Mouse (Mus musculus): ENCODE measurements around the gene Avpi1. TPM values are rescaled to one million over a fixed set of nuclear protein-coding genes. Genes with fewer than 3 reads are reported as not detected.

The Avpi1 gene
- polyA plus RNA-seq, 1 experiment = 8.4 TPM

DNA sequence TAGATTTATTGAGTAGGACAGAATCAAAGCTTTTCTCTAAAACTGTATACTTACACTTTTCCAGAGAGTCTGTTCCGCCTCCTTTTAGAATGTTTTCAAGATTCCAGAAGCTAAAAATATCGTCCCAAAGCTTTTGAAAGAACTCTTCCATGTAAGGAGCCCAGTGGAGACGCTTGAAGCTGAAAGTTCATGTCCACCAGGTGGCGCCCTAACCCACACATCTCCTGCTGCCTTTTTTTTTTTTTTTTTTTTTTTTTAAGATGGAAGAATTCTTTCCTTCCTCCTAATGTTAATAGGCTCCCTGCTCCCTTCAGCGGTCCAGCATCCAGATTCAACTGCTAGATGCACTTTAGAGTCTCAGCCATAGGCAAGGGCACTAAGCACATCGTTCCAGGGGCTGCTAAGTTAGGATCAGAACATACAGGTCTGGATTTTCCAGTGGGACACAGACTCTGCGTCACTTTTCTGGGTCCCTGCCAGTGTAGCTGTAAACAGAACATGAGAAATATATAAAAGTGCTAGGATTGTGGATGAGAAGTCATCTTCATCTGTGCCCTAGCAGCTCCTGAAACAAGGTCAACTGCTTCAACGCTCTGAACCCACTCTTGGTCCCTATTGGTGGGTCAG is 15.8 kb upstream of the Avpi1 start:
- Histone ChIP-seq H3K27ac (ENCODE audit: control insufficient read depth, insufficient read depth, low read depth, low read length) (peak overlapping the region; percentile 41; the same call in 1 of the 2 replicates), H3K4me1 (ENCODE audit: control insufficient read depth, insufficient read depth, low read length) (peaks cover 23% of the 10 kb centered on the region), H3K27me3 (ENCODE audit: control insufficient read depth, insufficient read depth, low read length) (no peaks in the 10 kb centered on the region; the same call in 1 of the 2 replicates), H3K4me3 (ENCODE audit: control insufficient read depth, low read depth, low read length) (no peak overlapping the region), H3K36me3 (ENCODE audit: control insufficient read depth, insufficient read depth, low read length) (no peaks in the 10 kb centered on the region)
- TF ChIP-seq POLR2A (IDR thresholded peaks at IDR 0.05; ENCODE audit: control insufficient read depth, low read depth, low read length) (no peak), CTCF (IDR thresholded peaks at IDR 0.05; ENCODE audit: control insufficient read depth, insufficient read depth, insufficient replicate concordance, low read depth, low read length) (peak; percentile 43; the same call in 1 of the 2 replicates)

DNA sequence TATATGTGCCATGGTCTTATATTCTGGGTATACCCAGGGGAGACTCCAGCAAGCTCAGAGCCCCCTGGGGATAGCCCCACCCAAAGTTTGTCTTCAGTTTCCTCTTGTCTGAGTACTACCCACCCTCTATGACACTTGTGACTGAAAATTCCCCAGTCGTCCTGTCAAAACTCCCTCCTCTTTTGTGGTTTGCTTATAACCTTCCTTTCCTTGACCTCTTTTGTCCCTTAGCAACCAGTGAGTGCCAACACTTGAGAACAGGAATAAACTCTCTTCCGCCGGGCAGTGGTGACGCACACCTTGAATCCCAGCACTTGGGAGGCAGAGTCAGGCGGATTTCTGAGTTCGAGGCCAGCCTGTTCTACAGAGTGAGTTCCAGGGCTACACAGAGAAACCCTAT is 15.2 kb upstream of the Avpi1 start:
- no peak for TF ChIP-seq CTCF (IDR thresholded peaks at IDR 0.05; ENCODE audit: control insufficient read depth, insufficient read depth, insufficient replicate concordance, low read depth, low read length)
- no peak for TF ChIP-seq POLR2A (IDR thresholded peaks at IDR 0.05; ENCODE audit: control insufficient read depth, low read depth, low read length)
- Histone ChIP-seq H3K36me3 (ENCODE audit: control insufficient read depth, insufficient read depth, low read length) (no peaks in the 10 kb centered on the region), H3K27me3 (ENCODE audit: control insufficient read depth, insufficient read depth, low read length) (no peaks in the 10 kb centered on the region; the same call in 1 of the 2 replicates), H3K4me1 (ENCODE audit: control insufficient read depth, insufficient read depth, low read length) (peaks cover 23% of the 10 kb centered on the region), H3K27ac (ENCODE audit: control insufficient read depth, insufficient read depth, low read depth, low read length) (no peak overlapping the region; the same call in 1 of the 2 replicates), H3K4me3 (ENCODE audit: control insufficient read depth, low read depth, low read length) (no peak overlapping the region)

DNA sequence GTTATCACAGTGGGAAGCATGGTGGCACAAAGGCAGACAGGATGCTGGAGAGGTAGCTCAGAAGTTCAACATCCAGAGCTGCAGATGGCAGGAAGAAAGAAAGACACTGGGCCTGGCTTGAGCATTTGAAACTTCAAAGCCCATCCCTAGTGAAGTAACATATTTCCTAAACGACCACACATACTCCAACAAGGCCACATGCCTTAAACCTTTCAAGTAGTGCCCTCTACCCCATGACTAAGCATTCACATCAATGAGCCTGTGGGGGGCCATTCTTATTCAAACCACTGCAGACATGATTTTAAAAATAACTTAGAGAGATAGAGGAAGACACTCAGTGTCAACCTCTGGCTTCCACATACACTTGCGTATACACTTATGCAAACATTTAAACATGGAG is 13.9 kb upstream of the Avpi1 start:
- Histone ChIP-seq H3K4me1 (ENCODE audit: control insufficient read depth, insufficient read depth, low read length) (peaks cover 12% of the 10 kb centered on the region), H3K27ac (ENCODE audit: control insufficient read depth, insufficient read depth, low read depth, low read length) (no peak overlapping the region), H3K4me3 (ENCODE audit: control insufficient read depth, low read depth, low read length) (peak overlapping the region; percentile 22; the same call in 1 of the 2 replicates), H3K27me3 (ENCODE audit: control insufficient read depth, insufficient read depth, low read length) (no peaks in the 10 kb centered on the region), H3K36me3 (ENCODE audit: control insufficient read depth, insufficient read depth, low read length) (no peaks in the 10 kb centered on the region)
- TF ChIP-seq POLR2A (IDR thresholded peaks at IDR 0.05; ENCODE audit: control insufficient read depth, low read depth, low read length) (no peak), CTCF (IDR thresholded peaks at IDR 0.05; ENCODE audit: control insufficient read depth, insufficient read depth, insufficient replicate concordance, low read depth, low read length) (no peak)

DNA sequence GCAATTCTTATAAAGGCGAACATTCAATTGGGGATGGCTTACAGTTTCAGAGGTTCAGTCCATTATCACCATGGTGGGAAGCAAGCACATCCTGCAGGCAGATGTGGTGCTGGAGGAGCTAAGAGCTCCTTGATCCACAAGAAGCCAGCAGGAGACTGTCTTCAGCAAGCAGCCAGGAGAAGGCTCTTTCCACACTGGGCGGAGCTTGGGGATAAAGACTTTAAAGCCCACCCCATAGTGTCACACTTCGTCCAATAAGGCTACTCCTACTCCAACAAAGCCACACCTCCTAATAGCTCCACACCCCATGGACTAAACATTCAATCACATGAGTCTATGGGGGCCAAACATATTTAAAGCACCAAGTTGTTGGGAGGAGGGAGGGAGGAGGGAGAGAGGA is 13.1 kb upstream of the Avpi1 start:
- H3K4me3 ChIP-seq (ENCODE audit: control insufficient read depth, low read depth, low read length) = peak overlapping the region; percentile 46
- H3K36me3 ChIP-seq (ENCODE audit: control insufficient read depth, insufficient read depth, low read length) = no peaks in the 10 kb centered on the region
- H3K4me1 ChIP-seq (ENCODE audit: control insufficient read depth, insufficient read depth, low read length) = peaks cover 6% of the 10 kb centered on the region
- H3K27me3 ChIP-seq (ENCODE audit: control insufficient read depth, insufficient read depth, low read length) = no peaks in the 10 kb centered on the region
- H3K27ac ChIP-seq (ENCODE audit: control insufficient read depth, insufficient read depth, low read depth, low read length) = no peak overlapping the region
- TF ChIP-seq CTCF (IDR thresholded peaks at IDR 0.05; ENCODE audit: control insufficient read depth, insufficient read depth, insufficient replicate concordance, low read depth, low read length) (no peak), POLR2A (IDR thresholded peaks at IDR 0.05; ENCODE audit: control insufficient read depth, low read depth, low read length) (no peak)

DNA sequence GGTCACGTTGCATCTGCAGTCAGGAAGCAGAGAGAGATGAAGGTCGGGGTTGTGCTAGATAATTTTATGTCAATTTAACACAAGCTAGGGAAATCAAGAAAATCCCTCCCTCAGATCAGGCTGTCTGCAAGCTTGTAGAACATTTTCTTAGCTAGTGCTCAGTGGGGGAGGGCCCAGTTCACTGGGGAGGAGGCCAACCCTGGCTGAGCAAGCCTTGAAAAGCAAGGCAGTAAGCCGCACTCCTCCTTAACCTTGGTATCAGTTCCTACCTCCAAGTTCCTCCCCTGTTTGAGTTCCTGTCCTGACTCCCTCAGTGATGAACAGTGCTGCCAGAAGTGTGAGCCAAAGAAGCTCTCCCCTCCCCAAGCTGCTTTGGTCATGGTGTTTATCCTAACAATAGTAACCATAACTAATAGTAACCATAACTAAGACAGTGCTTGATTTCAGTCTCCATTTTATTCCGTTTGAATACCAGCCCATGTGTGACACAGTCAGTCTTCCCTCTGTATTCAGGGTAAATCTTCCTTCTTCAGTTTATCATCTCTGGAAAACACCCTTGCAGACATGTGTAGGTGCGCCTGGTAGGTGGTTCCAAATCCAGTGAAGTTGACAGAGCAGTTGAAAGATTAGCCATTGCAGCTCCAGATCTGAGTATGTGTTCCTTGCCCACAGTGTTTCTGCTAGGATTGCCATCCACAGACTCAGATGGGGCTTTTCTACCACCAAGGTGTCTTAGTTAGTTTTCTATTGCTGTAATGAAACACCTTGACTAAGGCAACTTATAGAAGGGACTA is 11.1 kb upstream of the Avpi1 start:
- H3K4me3 ChIP-seq (ENCODE audit: control insufficient read depth, low read depth, low read length) = no peak overlapping the region
- H3K27me3 ChIP-seq (ENCODE audit: control insufficient read depth, insufficient read depth, low read length) = no peaks in the 10 kb centered on the region
- TF ChIP-seq POLR2A (IDR thresholded peaks at IDR 0.05; ENCODE audit: control insufficient read depth, low read depth, low read length) (no peak), CTCF (IDR thresholded peaks at IDR 0.05; ENCODE audit: control insufficient read depth, insufficient read depth, insufficient replicate concordance, low read depth, low read length) (no peak)
- H3K36me3 ChIP-seq (ENCODE audit: control insufficient read depth, insufficient read depth, low read length) = no peaks in the 10 kb centered on the region
- H3K27ac ChIP-seq (ENCODE audit: control insufficient read depth, insufficient read depth, low read depth, low read length) = no peak overlapping the region
- peaks cover 3% of the 10 kb centered on the region; the same call in 1 of the 2 replicates for H3K4me1 ChIP-seq (ENCODE audit: control insufficient read depth, insufficient read depth, low read length)

DNA sequence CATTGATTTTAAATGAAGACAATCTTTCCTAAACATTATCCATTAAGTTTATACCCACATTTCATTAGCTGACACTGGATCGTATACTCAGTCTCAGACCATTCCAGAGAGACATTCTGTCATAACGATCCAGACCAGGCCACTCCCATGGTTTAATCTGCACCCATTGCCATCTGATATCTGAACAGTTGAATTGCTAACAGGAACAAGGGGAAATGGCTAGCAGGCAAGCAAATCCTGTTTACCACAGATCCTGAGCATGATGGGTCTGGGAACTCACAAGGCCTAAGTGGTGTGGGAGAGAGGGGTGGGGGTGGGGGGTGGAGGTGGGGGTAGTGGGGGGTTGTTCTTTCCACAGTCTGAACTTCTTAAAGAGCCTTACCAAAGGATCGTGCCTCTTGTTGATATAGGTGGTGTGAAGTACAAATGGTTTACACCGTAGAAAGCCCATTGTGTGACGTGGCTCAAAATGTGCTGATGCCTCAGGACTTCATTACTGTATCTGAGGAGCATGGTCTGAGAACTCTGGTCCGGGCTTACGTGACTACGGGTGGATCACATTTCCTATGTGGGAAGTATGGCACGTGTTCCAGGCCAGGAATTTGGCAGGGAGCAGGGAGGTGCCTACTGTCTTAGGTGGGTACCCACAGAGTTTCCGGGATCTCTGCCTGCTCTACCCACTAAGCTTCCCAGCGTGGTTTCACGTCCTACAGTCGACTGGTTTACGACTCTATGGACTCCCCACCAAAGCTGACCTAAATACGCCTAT is 9.8 kb upstream of the Avpi1 start:
- no peaks in the 10 kb centered on the region for H3K36me3 ChIP-seq (ENCODE audit: control insufficient read depth, insufficient read depth, low read length)
- no peaks in the 10 kb centered on the region for H3K4me1 ChIP-seq (ENCODE audit: control insufficient read depth, insufficient read depth, low read length)
- no peak overlapping the region for H3K27ac ChIP-seq (ENCODE audit: control insufficient read depth, insufficient read depth, low read depth, low read length)
- TF ChIP-seq CTCF (IDR thresholded peaks at IDR 0.05; ENCODE audit: control insufficient read depth, insufficient read depth, insufficient replicate concordance, low read depth, low read length) = no peak
- no peak for TF ChIP-seq POLR2A (IDR thresholded peaks at IDR 0.05; ENCODE audit: control insufficient read depth, low read depth, low read length)
- no peak overlapping the region for H3K4me3 ChIP-seq (ENCODE audit: control insufficient read depth, low read depth, low read length)
- H3K27me3 ChIP-seq (ENCODE audit: control insufficient read depth, insufficient read depth, low read length) = no peaks in the 10 kb centered on the region
